Mouse (Mus musculus): ENCODE results near the gene Dhh. TPM values are rescaled to one million over a fixed set of nuclear protein-coding genes. Genes with fewer than 3 reads are reported as not detected.
"Not testable (repeated sequence)": the region's sequence is repeated elsewhere in the genome, so short reads cannot be mapped to it uniquely, and the experiment has no call there.

The Dhh gene
- polyA plus RNA-seq, 2 experiments = 0.08 TPM; not detected in 1

GRCm38 (mm10) chr15:98940816-98941215 is 42.5 kb upstream of the Dhh start:
- WGBS (ENCODE audit: insufficient replicate concordance) = 73% methylated on average over 10 of the region's 10 CpGs
- no peak overlapping the region for H3K9ac ChIP-seq (replicated peaks)
- H3K27ac ChIP-seq = no peak overlapping the region
- no peak overlapping the region for H3K4me2 ChIP-seq (ENCODE audit: low read depth)
- ATAC-seq (ENCODE audit: insufficient read depth) = no peak
- TF ChIP-seq EP300 (IDR thresholded peaks at IDR 0.05; ENCODE audit: low read depth) (no peak), CTCF (IDR thresholded peaks at IDR 0.05; ENCODE audit: low read depth) (no peak)
- H3K9me3 ChIP-seq (ENCODE audit: control insufficient read depth, low read length) = no peaks in the 10 kb centered on the region
- H3K36me3 ChIP-seq (replicated peaks; ENCODE audit: control insufficient read depth, insufficient read depth, low read depth) = no peaks in the 10 kb centered on the region
- no peaks in the 10 kb centered on the region for H3K27me3 ChIP-seq (ENCODE audit: control insufficient read depth, insufficient read depth, low read length)
- DNase-seq (ENCODE audit: low read depth in 3 of 3, low spot score in 3 of 3) = no peak
- no peak overlapping the region for H3K4me3 ChIP-seq (ENCODE audit: insufficient read depth in 1 of 2, low read depth in 2 of 2, low read length in 2 of 2)
- peaks cover 2% of the 10 kb centered on the region in 2 experiments; a peak in 3 of 4 replicates for H3K4me1 ChIP-seq (replicated peaks; ENCODE audit: control insufficient read depth in 2 of 2, insufficient read depth in 2 of 2, low read length in 1 of 2)

GRCm38 (mm10) chr15:98934217-98934839 is 36.0 kb upstream of the Dhh start, which contains the start of gene Tuba1b:
Gene Tuba1b (minus strand): TSS chr15:98934565.
- peaks cover 19% of the 10 kb centered on the region for H3K36me3 ChIP-seq (replicated peaks; ENCODE audit: control insufficient read depth, insufficient read depth, low read depth)
- under 1% methylated on average over 58 of the region's 58 CpGs for WGBS (ENCODE audit: insufficient replicate concordance)
- ATAC-seq (ENCODE audit: insufficient read depth) = peak; percentile 94

GRCm38 (mm10) chr15:98933833-98934216 is 35.5 kb upstream of the Dhh start:
- no peaks in the 10 kb centered on the region for H3K9me3 ChIP-seq (ENCODE audit: control insufficient read depth, low read length)
- under 1% methylated on average over 35 of the region's 35 CpGs for WGBS (ENCODE audit: insufficient replicate concordance)

More at GRCm38 (mm10) chr15:98934217-98934839, 36.0 kb upstream of the Dhh start, which contains the start of gene Tuba1b:
- Histone ChIP-seq H3K4me3 (ENCODE audit: insufficient read depth in 1 of 2, low read depth in 2 of 2, low read length in 2 of 2) (peak within 1 kb of the TSS; percentile 95 to 98), H3K27ac (peak within 1 kb of the TSS; percentile 80), H3K9me3 (ENCODE audit: control insufficient read depth, low read length) (no peaks in the 10 kb centered on the region), H3K4me1 (replicated peaks; ENCODE audit: control insufficient read depth in 2 of 2, insufficient read depth in 2 of 2, low read length in 1 of 2) (peaks cover 8 to 11% of the 10 kb centered on the region in 2 experiments), H3K9ac (replicated peaks) (peak within 1 kb of the TSS; percentile 81), H3K27me3 (ENCODE audit: control insufficient read depth, insufficient read depth, low read length) (no peaks in the 10 kb centered on the region), H3K4me2 (ENCODE audit: low read depth) (peak within 1 kb of the TSS; percentile 100)
- DNase-seq (ENCODE audit: low read depth in 3 of 3, low spot score in 3 of 3) = peak; percentile 82 to 86 (median 85)
- TF ChIP-seq EP300 (IDR thresholded peaks at IDR 0.05; ENCODE audit: low read depth) = 0 out of 2 replicates have a peak, but pooled peaks have one; percentile 13
- no peak; the same call in 1 of the 2 replicates for TF ChIP-seq CTCF (IDR thresholded peaks at IDR 0.05; ENCODE audit: low read depth)

GRCm38 (mm10) chr15:98933004-98933671 is 34.8 kb upstream of the Dhh start:
- not testable (repeated sequence) for H3K27me3 ChIP-seq (ENCODE audit: control insufficient read depth, insufficient read depth, low read length); DNase-seq (ENCODE audit: low read depth in 3 of 3, low spot score in 3 of 3); H3K9me3 ChIP-seq (ENCODE audit: control insufficient read depth, low read length); ATAC-seq (ENCODE audit: insufficient read depth)
- Histone ChIP-seq H3K4me1 (replicated peaks; ENCODE audit: control insufficient read depth in 2 of 2, insufficient read depth in 2 of 2, low read length in 1 of 2) (peaks cover 11 to 12% of the 10 kb centered on the region in 2 experiments), H3K4me3 (ENCODE audit: insufficient read depth in 1 of 2, low read depth in 2 of 2, low read length in 2 of 2) (peak overlapping the region; percentile 91 to 95), H3K4me2 (ENCODE audit: low read depth) (peak overlapping the region; percentile 100), H3K36me3 (replicated peaks; ENCODE audit: control insufficient read depth, insufficient read depth, low read depth) (peaks cover 19% of the 10 kb centered on the region), H3K27ac (peak overlapping the region; percentile 80), H3K9ac (replicated peaks) (peak overlapping the region; percentile 77)
- WGBS (ENCODE audit: insufficient replicate concordance) = 8% methylated on average over 8 of the region's 9 CpGs

More at GRCm38 (mm10) chr15:98933833-98934216, 35.5 kb upstream of the Dhh start:
- Histone ChIP-seq H3K4me3 (ENCODE audit: insufficient read depth in 1 of 2, low read depth in 2 of 2, low read length in 2 of 2) (peak overlapping the region; percentile 91 to 95), H3K9ac (replicated peaks) (peak overlapping the region; percentile 77), H3K27me3 (ENCODE audit: control insufficient read depth, insufficient read depth, low read length) (no peaks in the 10 kb centered on the region), H3K27ac (peak overlapping the region; percentile 80), H3K36me3 (replicated peaks; ENCODE audit: control insufficient read depth, insufficient read depth, low read depth) (peaks cover 19% of the 10 kb centered on the region), H3K4me2 (ENCODE audit: low read depth) (peak overlapping the region; percentile 100), H3K4me1 (replicated peaks; ENCODE audit: control insufficient read depth in 2 of 2, insufficient read depth in 2 of 2, low read length in 1 of 2) (peaks cover 8 to 11% of the 10 kb centered on the region in 2 experiments)
- peak; percentile 94 to 97 (median 94) for DNase-seq (ENCODE audit: low read depth in 3 of 3, low spot score in 3 of 3)
- TF ChIP-seq CTCF (IDR thresholded peaks at IDR 0.05; ENCODE audit: low read depth) (no peak; the same call in 1 of the 2 replicates), EP300 (IDR thresholded peaks at IDR 0.05; ENCODE audit: low read depth) (peak; percentile 51)
- ATAC-seq (ENCODE audit: insufficient read depth) = peak; percentile 74

GRCm38 (mm10) chr15:98930998-98931397 is 32.7 kb upstream of the Dhh start:
- H3K9ac ChIP-seq (replicated peaks) = no peak overlapping the region
- ATAC-seq (ENCODE audit: insufficient read depth) (no peak), DNase-seq (ENCODE audit: low read depth in 3 of 3, low spot score in 3 of 3) (no peak)
- H3K27ac ChIP-seq = no peak overlapping the region; the same call in 1 of the 2 replicates
- peaks cover 11 to 12% of the 10 kb centered on the region in 2 experiments for H3K4me1 ChIP-seq (replicated peaks; ENCODE audit: control insufficient read depth in 2 of 2, insufficient read depth in 2 of 2, low read length in 1 of 2)
- H3K27me3 ChIP-seq (ENCODE audit: control insufficient read depth, insufficient read depth, low read length) = no peaks in the 10 kb centered on the region
- H3K9me3 ChIP-seq (ENCODE audit: control insufficient read depth, low read length) = no peaks in the 10 kb centered on the region
- TF ChIP-seq EP300 (IDR thresholded peaks at IDR 0.05; ENCODE audit: low read depth) = no peak
- no peak for TF ChIP-seq CTCF (IDR thresholded peaks at IDR 0.05; ENCODE audit: low read depth)
- no peak overlapping the region; the same call in 1 of the 2 replicates for H3K4me2 ChIP-seq (ENCODE audit: low read depth)
- peaks cover 19% of the 10 kb centered on the region for H3K36me3 ChIP-seq (replicated peaks; ENCODE audit: control insufficient read depth, insufficient read depth, low read depth)
- 77% methylated on average over 3 of the region's 3 CpGs for WGBS (ENCODE audit: insufficient replicate concordance)
- no peak overlapping the region for H3K4me3 ChIP-seq (ENCODE audit: insufficient read depth in 1 of 2, low read depth in 2 of 2, low read length in 2 of 2)

All from liver, embryonic 14.5 days (tissue).